Mouse (Mus musculus) embryonic facial prominence, embryonic 15.5 days (tissue): ENCODE results near the gene Ucp3. TPM values are rescaled to one million over a fixed set of nuclear protein-coding genes. Genes with fewer than 3 reads are reported as not detected.

Source experiments
- ATAC-seq: fragments of 200-750 bp; cut with Nextera tagmentation; 2 replicates; pipeline ENCODE4 v1.8.0; 2017; ENCODE audit warnings: low read depth, moderate TSS enrichment; ENCODE audit not compliant: insufficient number of reproducible peaks, low FRiP score, low TSS enrichment
- H3K27ac ChIP-seq: fragments of 300-500 bp; sonication (generic); replicated peaks from 2 replicates; pipeline ENCODE4 v1.5.1; 2015; ENCODE audit warnings: mild to moderate bottlenecking, inconsistent platforms
- H3K27me3 ChIP-seq: fragments of 300-500 bp; sonication (generic); 2 replicates; pipeline ENCODE4 v1.6.1; 2015; ENCODE audit warnings: inconsistent platforms
- H3K36me3 ChIP-seq: fragments of 300-500 bp; sonication (generic); 2 replicates; pipeline ENCODE4 v1.6.1; 2015; ENCODE audit warnings: mild to moderate bottlenecking, inconsistent platforms
- H3K4me1 ChIP-seq: fragments of 300-500 bp; sonication (generic); 2 replicates; pipeline ENCODE4 v1.6.1; 2015; ENCODE audit warnings: inconsistent platforms
- H3K4me2 ChIP-seq: fragments of 300-500 bp; sonication (generic); replicated peaks from 2 replicates; pipeline ENCODE4 v1.6.1; 2015; ENCODE audit warnings: mild to moderate bottlenecking, inconsistent platforms
- H3K4me3 ChIP-seq: fragments of 300-500 bp; sonication (generic); replicated peaks from 2 replicates; pipeline ENCODE4 v1.5.1; 2015; ENCODE audit warnings: mild to moderate bottlenecking, inconsistent platforms
- H3K9ac ChIP-seq: fragments of 300-500 bp; sonication (generic); 2 replicates; pipeline ENCODE4 v1.6.1; 2015; ENCODE audit warnings: inconsistent platforms
- H3K9me3 ChIP-seq: fragments of 300-500 bp; sonication (generic); replicated peaks from 2 replicates; pipeline ENCODE4 v1.6.1; 2016; ENCODE audit warnings: inconsistent platforms
- WGBS: fragments of 180-500 bp; shearing (Covaris S2); methylation state at CpG from one replicate; pipeline ENCODE4 v1.1.7; 2015; 5-methylcytosine and 5-hydroxymethylcytosine counted together
- polyA plus RNA-seq: library from polyadenylated mRNA; unstranded; fragments of >200 nt; fragmentation: Nextera tagmentation; extraction: Ambion mirVana; gene quantifications from 2 replicates; pipeline ENCODE4 v1.2.1, GENCODE M21; 2015

Ucp3 gene
- polyA plus RNA-seq = 0.17 and 0.20 TPM in 2 replicates

- H3K36me3 ChIP-seq = peaks cover 22% of the 10 kb centered on the region
- no peak within 1 kb of the TSS for H3K27ac ChIP-seq
- 0 out of 2 replicates have a peak, but pooled peaks cover 4% of the 10 kb centered on the region for H3K4me1 ChIP-seq
- no peak within 1 kb of the TSS for H3K9ac ChIP-seq
- ATAC-seq = no peak
- H3K4me3 ChIP-seq = no peak within 1 kb of the TSS
- no peaks in the 10 kb centered on the region for H3K9me3 ChIP-seq
- WGBS = 77% methylated on average over 6 of the region's 6 CpGs
- no peaks in the 10 kb centered on the region for H3K27me3 ChIP-seq
- no peak within 1 kb of the TSS for H3K4me2 ChIP-seq
Measured at GRCm38 (mm10) chr7:100472777-100473176, at the start of gene Ucp3. Ucp3 (plus strand) TSS chr7:100472990.

- no peaks in the 10 kb centered on the region for H3K4me1 ChIP-seq
- no peak overlapping the region for H3K4me3 ChIP-seq
- H3K9me3 ChIP-seq = no peaks in the 10 kb centered on the region
- peaks cover 76% of the 10 kb centered on the region for H3K36me3 ChIP-seq
- 81% methylated on average over 3 of the region's 3 CpGs for WGBS
- H3K27me3 ChIP-seq = no peaks in the 10 kb centered on the region
- no peak overlapping the region for H3K4me2 ChIP-seq
- no peak overlapping the region for H3K27ac ChIP-seq
- 0 out of 2 replicates have a peak, but pooled peaks have one; percentile 34 for ATAC-seq
- no peak overlapping the region for H3K9ac ChIP-seq
Measured at GRCm38 (mm10) chr7:100425795-100426194, 47.0 kb upstream of the Ucp3 start.

- no peaks in the 10 kb centered on the region for H3K4me1 ChIP-seq
- peaks cover 73% of the 10 kb centered on the region for H3K36me3 ChIP-seq
- WGBS = 56% methylated on average over 3 of the region's 3 CpGs
- ATAC-seq = no peak
- no peak overlapping the region for H3K27ac ChIP-seq
- no peak overlapping the region for H3K4me3 ChIP-seq
- H3K4me2 ChIP-seq = no peak overlapping the region
- H3K27me3 ChIP-seq = no peaks in the 10 kb centered on the region
- no peak overlapping the region for H3K9ac ChIP-seq
- H3K9me3 ChIP-seq = no peaks in the 10 kb centered on the region
Measured at GRCm38 (mm10) chr7:100429102-100429501, 43.7 kb upstream of the Ucp3 start.

GRCm38 (mm10) chr7:100429911-100430310 lies 42.9 kb upstream of the Ucp3 start:
- no peak for ATAC-seq
- Histone ChIP-seq H3K9ac (no peak overlapping the region), H3K27me3 (no peaks in the 10 kb centered on the region), H3K4me2 (no peak overlapping the region), H3K27ac (no peak overlapping the region), H3K36me3 (peaks cover 69% of the 10 kb centered on the region), H3K4me1 (no peaks in the 10 kb centered on the region), H3K4me3 (no peak overlapping the region), H3K9me3 (no peaks in the 10 kb centered on the region)
- WGBS = 89% methylated on average over 11 of the region's 11 CpGs

DNA sequence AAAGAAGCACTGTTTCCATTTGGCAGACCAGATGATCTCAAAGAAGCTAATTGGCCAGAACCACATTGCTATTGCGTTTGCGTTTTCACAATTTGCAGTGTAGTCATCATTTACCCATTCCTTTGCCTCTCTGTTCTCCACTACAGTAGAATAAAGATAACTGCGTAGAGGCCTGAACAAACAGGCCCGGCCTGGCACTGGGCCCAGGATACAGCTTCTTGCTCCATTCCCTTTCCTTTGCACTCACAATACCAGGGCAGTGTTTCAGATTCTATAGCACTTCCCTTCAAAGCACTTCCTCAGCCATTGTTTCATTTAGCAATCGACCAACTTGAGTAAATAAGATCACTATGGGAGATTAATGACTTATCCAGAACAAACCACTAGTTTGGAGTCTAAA lies 41.7 kb upstream of the Ucp3 start:
- H3K4me2 ChIP-seq = no peak overlapping the region
- H3K36me3 ChIP-seq = peaks cover 67% of the 10 kb centered on the region
- WGBS = 75% methylated on average over 5 of the region's 5 CpGs
- no peak overlapping the region for H3K9ac ChIP-seq
- no peak overlapping the region for H3K27ac ChIP-seq
- no peak overlapping the region for H3K4me3 ChIP-seq
- no peaks in the 10 kb centered on the region for H3K27me3 ChIP-seq
- no peaks in the 10 kb centered on the region for H3K4me1 ChIP-seq
- no peak for ATAC-seq
- no peaks in the 10 kb centered on the region for H3K9me3 ChIP-seq

DNA sequence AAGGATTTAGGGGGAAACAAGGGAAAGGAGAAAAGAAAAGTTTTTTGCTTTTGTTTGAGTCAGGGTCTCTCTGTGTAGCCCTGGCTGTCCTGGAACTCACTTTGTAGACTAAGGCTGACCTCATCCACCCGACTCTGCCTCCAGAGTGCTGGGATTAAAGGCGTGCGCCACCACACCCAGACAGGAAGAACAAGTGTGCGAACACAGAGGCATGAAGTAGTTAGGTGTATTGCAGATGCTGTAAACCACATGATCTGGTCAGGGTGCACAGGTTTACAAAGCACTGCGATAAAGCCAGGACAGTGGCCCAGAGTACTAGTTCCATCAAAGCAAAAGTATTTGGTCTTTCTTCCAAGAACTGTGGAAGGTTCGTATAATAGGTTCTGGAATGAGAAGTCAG lies 39.5 kb upstream of the Ucp3 start:
- Histone ChIP-seq H3K27ac (no peak overlapping the region), H3K9me3 (no peaks in the 10 kb centered on the region), H3K27me3 (no peaks in the 10 kb centered on the region), H3K36me3 (peaks cover 65% of the 10 kb centered on the region), H3K4me3 (no peak overlapping the region), H3K4me1 (no peaks in the 10 kb centered on the region), H3K9ac (no peak overlapping the region), H3K4me2 (no peak overlapping the region)
- 85% methylated on average over 6 of the region's 6 CpGs for WGBS
- ATAC-seq = no peak

DNA sequence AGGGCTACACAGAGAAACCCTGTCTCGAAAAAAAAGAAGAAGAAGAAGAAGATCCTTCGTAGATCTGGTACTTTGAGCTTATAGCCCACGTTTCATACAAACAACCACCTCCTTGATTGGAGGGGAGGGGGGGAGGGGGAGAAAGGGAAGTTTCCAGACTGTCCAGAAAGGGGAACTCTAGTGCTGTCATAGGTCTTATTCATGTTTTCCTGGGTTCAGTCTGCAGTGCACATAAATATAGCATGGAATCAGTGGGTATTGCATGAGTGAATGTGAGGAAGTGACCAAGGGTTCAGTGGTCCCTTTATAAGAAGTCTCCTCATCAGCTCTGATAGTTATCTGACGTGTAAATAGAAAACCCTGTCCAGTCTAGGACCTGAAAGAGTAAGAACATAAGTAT lies 29.1 kb upstream of the Ucp3 start:
- WGBS = 77% methylated on average over 4 of the region's 4 CpGs
- H3K27ac ChIP-seq = no peak overlapping the region
- H3K36me3 ChIP-seq = peaks cover 61% of the 10 kb centered on the region

DNA sequence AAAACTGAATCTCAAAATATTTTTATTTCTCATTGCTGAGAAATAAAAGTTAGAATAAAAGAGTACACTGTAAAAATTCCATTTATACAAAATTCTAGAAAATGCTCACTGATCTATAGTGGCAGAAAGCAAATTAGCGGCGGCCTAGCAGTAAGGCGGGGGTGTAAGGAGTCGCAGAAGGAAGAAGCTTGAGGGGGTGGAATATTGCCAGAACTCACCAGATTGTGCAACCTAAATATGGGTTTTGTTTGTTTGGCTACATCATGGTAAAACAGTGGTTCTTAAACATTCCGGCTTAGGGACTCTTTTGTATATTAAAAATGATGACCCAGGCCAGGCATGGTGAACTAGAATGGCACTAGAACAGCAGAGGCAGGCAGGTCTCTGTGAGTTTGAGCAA lies 26.5 kb upstream of the Ucp3 start:
- no peak overlapping the region for H3K9ac ChIP-seq
- H3K27ac ChIP-seq = no peak overlapping the region
- H3K36me3 ChIP-seq = peaks cover 74% of the 10 kb centered on the region
- WGBS = 93% methylated on average over 5 of the region's 5 CpGs
- H3K4me3 ChIP-seq = no peak overlapping the region
- H3K9me3 ChIP-seq = no peaks in the 10 kb centered on the region
- H3K4me2 ChIP-seq = no peak overlapping the region
- no peaks in the 10 kb centered on the region for H3K4me1 ChIP-seq
- no peak for ATAC-seq
- no peaks in the 10 kb centered on the region for H3K27me3 ChIP-seq

More for the DNA sequence above, 29.1 kb upstream of the Ucp3 start:
- H3K4me3 ChIP-seq = no peak overlapping the region
- H3K4me2 ChIP-seq = no peak overlapping the region
- ATAC-seq = no peak
- H3K9me3 ChIP-seq = no peaks in the 10 kb centered on the region
- no peak overlapping the region for H3K9ac ChIP-seq
- no peaks in the 10 kb centered on the region for H3K4me1 ChIP-seq
- no peaks in the 10 kb centered on the region for H3K27me3 ChIP-seq

DNA sequence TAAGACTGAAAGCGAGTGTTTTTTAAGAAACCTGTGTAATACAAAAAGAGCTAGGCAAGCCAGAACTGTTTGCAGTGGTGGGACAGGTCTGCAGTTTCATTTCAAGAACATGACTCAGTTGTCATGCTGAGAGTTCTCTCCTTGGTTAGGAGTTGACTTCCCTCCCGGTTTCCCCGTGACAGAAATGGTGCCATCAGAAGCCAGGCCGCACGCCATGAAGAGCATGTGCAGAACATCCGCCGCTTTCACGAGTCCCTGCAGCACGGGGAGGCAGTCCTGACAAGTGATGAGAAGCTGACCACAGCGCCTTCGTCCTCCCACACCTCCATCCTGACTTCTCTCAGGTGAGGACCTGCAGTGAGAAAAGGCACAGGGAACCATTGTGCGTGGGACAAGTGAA lies 24.3 kb upstream of the Ucp3 start:
- Histone ChIP-seq H3K27ac (no peak overlapping the region), H3K36me3 (peaks cover 75% of the 10 kb centered on the region), H3K4me3 (no peak overlapping the region), H3K4me2 (no peak overlapping the region), H3K27me3 (no peaks in the 10 kb centered on the region), H3K9me3 (no peaks in the 10 kb centered on the region), H3K4me1 (no peaks in the 10 kb centered on the region), H3K9ac (no peak overlapping the region)
- 90% methylated on average over 12 of the region's 12 CpGs for WGBS
- ATAC-seq = no peak

- peaks cover 76% of the 10 kb centered on the region for H3K36me3 ChIP-seq
- H3K4me2 ChIP-seq = no peak overlapping the region
- no peaks in the 10 kb centered on the region for H3K4me1 ChIP-seq
- no peaks in the 10 kb centered on the region for H3K9me3 ChIP-seq
- no peak overlapping the region for H3K9ac ChIP-seq
- ATAC-seq = no peak
- no peaks in the 10 kb centered on the region for H3K27me3 ChIP-seq
- H3K27ac ChIP-seq = no peak overlapping the region
- H3K4me3 ChIP-seq = no peak overlapping the region
- 99% methylated on average over 3 of the region's 3 CpGs for WGBS
Measured at GRCm38 (mm10) chr7:100448985-100449384, 23.8 kb upstream of the Ucp3 start.

DNA sequence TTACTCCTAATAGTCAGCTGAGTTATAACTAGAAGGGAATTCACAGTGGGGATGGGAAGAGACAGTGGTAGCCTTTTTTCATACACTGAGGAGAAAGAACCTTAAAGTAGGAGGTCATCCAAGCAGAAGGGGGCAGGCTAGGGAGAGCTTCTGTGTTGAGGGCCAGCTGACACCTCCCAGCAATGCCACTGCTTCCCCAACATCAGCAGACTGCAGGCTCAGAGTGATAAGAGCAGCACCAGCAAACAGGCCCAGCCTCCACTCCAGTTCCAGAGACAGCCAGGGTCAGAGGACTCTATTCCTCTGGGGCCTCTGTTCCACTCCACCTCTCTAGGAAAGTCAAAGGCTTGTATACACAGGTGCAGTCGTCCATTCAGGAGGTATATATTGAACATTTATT lies 14.6 kb upstream of the Ucp3 start:
- H3K36me3 ChIP-seq = peaks cover 59% of the 10 kb centered on the region

DNA sequence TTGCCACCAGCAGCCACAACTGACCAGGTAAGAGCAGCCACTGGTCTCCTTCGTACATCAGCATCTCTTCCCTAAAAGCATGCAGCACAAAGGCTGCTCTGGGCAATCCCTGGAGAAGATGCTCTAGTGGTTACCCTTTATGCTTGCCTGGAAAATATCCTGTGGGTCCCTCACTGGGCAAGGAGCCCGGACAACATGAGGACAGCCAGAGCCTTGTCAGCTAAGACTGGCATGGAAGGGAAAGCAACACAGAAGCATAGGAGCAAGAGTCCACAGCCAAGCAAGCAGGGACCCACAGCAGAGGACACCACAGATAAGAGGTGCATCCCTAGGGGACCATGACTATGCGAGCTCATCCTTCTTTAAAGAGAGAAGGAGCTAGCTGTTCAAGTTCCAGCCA lies 12.9 kb upstream of the Ucp3 start:
- Histone ChIP-seq H3K4me2 (no peak overlapping the region), H3K4me3 (no peak overlapping the region), H3K27me3 (no peaks in the 10 kb centered on the region), H3K4me1 (peaks cover 3% of the 10 kb centered on the region; the same call in 1 of the 2 replicates), H3K9me3 (no peaks in the 10 kb centered on the region), H3K36me3 (peaks cover 45% of the 10 kb centered on the region), H3K27ac (no peak overlapping the region), H3K9ac (no peak overlapping the region)
- WGBS = 94% methylated on average over 3 of the region's 3 CpGs
- no peak for ATAC-seq

More for the DNA sequence above, 14.6 kb upstream of the Ucp3 start:
- Histone ChIP-seq H3K4me2 (no peak overlapping the region), H3K27me3 (no peaks in the 10 kb centered on the region), H3K27ac (no peak overlapping the region), H3K4me1 (no peaks in the 10 kb centered on the region), H3K9me3 (no peaks in the 10 kb centered on the region), H3K4me3 (no peak overlapping the region), H3K9ac (no peak overlapping the region)
- ATAC-seq = no peak
- 77% methylated on average over 1 of the region's 1 CpGs for WGBS
